Comparison of ENCODE assay signal across 8 mouse cellular contexts in genomic region chr11:65268310-65268709, GRCm38 (mm10). TPM values are rescaled to one million over a fixed set of nuclear protein-coding genes. Genes with fewer than 3 reads are reported as not detected.
DNase-seq lines count a peak whose midpoint lies in the region; ATAC-seq and TF ChIP-seq lines count a peak whose summit lies in the region.

No protein-coding gene starts in this region.

- DNase-seq in heart, adult 11 months = peak; percentile 91
- DNase-seq in heart, adult 8-10 months (ENCODE audit: low spot score) = no peak
- DNase-seq in layer of hippocampus, postnatal 14 days (ENCODE audit: low spot score in 2 of 2) = peak; percentile 18 to 63
- no peak for DNase-seq in T-cell, adult 2 months (ENCODE audit: low spot score)
- no peak for DNase-seq in thymus, postnatal 36 days

- H3K4me3 ChIP-seq in C2C12 (ENCODE audit: insufficient read depth, poor library complexity, severe bottlenecking) = no peak overlapping the region
- no peak overlapping the region for H3K4me3 ChIP-seq in cortical plate, adult 2 months (ENCODE audit: insufficient read depth, low read length)

- no peak for ATAC-seq in megakaryocyte, adult 5-6 weeks (ENCODE audit: poor library complexity, severe bottlenecking)

- H3K27ac ChIP-seq in cortical plate, adult 2 months (ENCODE audit: insufficient read depth, low read length) = no peak overlapping the region

- peak; percentile 3 for TF ChIP-seq CTCF in C2C12 (IDR thresholded peaks at IDR 0.05; ENCODE audit: control insufficient read depth, insufficient read depth, insufficient read length)
- TF ChIP-seq CTCF in cortical plate, adult 2 months (IDR thresholded peaks at IDR 0.05; ENCODE audit: extremely low read depth, insufficient read depth, low read length) = peak; percentile 60; the same call in 1 of the 2 replicates

- H3K79me2 ChIP-seq in C2C12 (ENCODE audit: control insufficient read depth, insufficient read depth) = no peaks in the 10 kb centered on the region

- TF ChIP-seq POLR2A in cortical plate, adult 2 months (IDR thresholded peaks at IDR 0.05; ENCODE audit: extremely low read depth, insufficient read depth, low read length) = no peak

- H3K27me3 ChIP-seq in C2C12 (ENCODE audit: control insufficient read depth, insufficient read depth, insufficient read length) = no peaks in the 10 kb centered on the region

- no peak overlapping the region for H3ac ChIP-seq in C2C12 (ENCODE audit: control insufficient read depth, insufficient read length, low read depth)

- H3K4me1 ChIP-seq in cortical plate, adult 2 months (ENCODE audit: control insufficient read depth, insufficient read depth, low read length) = no peaks in the 10 kb centered on the region

- H3K79me3 ChIP-seq in C2C12 (ENCODE audit: low read depth) = no peaks in the 10 kb centered on the region

- no peaks in the 10 kb centered on the region for H3K36me3 ChIP-seq in C2C12 (ENCODE audit: control insufficient read depth, insufficient read depth)

TF ChIP-seq in C2C12, 6 proteins besides CTCF, POLR2A, EP300 and RAD21:
- TF ChIP-seq FOSL1 (IDR thresholded peaks at IDR 0.05; ENCODE audit: insufficient read depth, low read length, poor library complexity, severe bottlenecking) (no peak), MYOG (IDR thresholded peaks at IDR 0.05; ENCODE audit: control insufficient read depth, extremely low read depth, insufficient read length) (no peak), MYOD1 (IDR thresholded peaks at IDR 0.05; ENCODE audit: control insufficient read depth, insufficient read length, low read depth) (no peak), USF1 (IDR thresholded peaks at IDR 0.05; ENCODE audit: low read depth) (no peak), MAX (IDR thresholded peaks at IDR 0.05) (no peak), CEBPB (IDR thresholded peaks at IDR 0.05; ENCODE audit: low read depth) (no peak)

RNA-seq across cellular contexts. Expression of gene Myocd, which starts 1.5 kb away (rescaled TPM):
- 10 to 100 TPM; 72.3 to 80.0 (median 74.3) TPM for total RNA-seq in heart, adult 8-10 months (2022)
- polyA plus RNA-seq in C2C12 (2012; fragmentation: generic; extraction: Trizol) = 0.13 TPM
- 0.13 and 0.15 TPM in 2 replicates for polyA plus RNA-seq in cortical plate, adult 2 months (2012; rRNA removed)
- under 1 TPM; 0.50 to 0.78 TPM for total RNA-seq in layer of hippocampus, postnatal 14 days (2021)
- total RNA-seq in megakaryocyte, adult 5-6 weeks (2015) = not detected in 2 replicates
- total RNA-seq in megakaryocyte, adult 5-6 weeks (2017) = not detected in 2 replicates

Comparison
In these comparisons a context has a peak if more than half of its experiments do, and no peak if none do; other contexts are left out.
1. DNase-seq: peak in heart, adult 11 months (single experiment) and layer of hippocampus, postnatal 14 days (2 of 2); none in heart, adult 8-10 months (single experiment), T-cell, adult 2 months (single experiment) and thymus, postnatal 36 days (0 of 2).
2. RNA of gene Myocd, which starts 1.5 kb away (total RNA-seq): 72.3 to 80.0 TPM in heart, adult 8-10 months; 0.50 to 0.78 TPM in layer of hippocampus, postnatal 14 days and not detected in megakaryocyte, adult 5-6 weeks; every median in the first group is over 10 times any median in the second.